Mouse (Mus musculus) heart, embryonic 15.5 days (tissue): ENCODE measurements around the gene Mrps17. TPM values are rescaled to one million over a fixed set of nuclear protein-coding genes. Genes with fewer than 3 reads are reported as not detected.
A peak's percentile ranks its signal among the peaks of the same experiment; 100 is the strongest.
"Not testable (repeated sequence)": the region's sequence is repeated elsewhere in the genome, so short reads cannot be mapped to it uniquely, and the experiment has no call there.

ENCODE experiments used
- ATAC-seq: fragments of 200-750 bp; cut with Nextera tagmentation; replicated peaks from 2 replicates; pipeline ENCODE4 v1.8.0; 2017; ENCODE audit warnings: low read depth, moderate TSS enrichment; ENCODE audit not compliant: insufficient number of reproducible peaks, insufficient read depth, low FRiP score
- H3K27ac ChIP-seq: fragments of 300-500 bp; sonication (generic); 2 replicates; pipeline ENCODE4 v1.5.1; 2015; ENCODE audit warnings: mild to moderate bottlenecking, inconsistent platforms
- H3K27me3 ChIP-seq: fragments of 300-500 bp; sonication (generic); 2 replicates; pipeline ENCODE4 v1.6.1; 2015; ENCODE audit warnings: inconsistent platforms
- H3K36me3 ChIP-seq: fragments of 300-500 bp; sonication (generic); 2 replicates; pipeline ENCODE4 v1.6.1; 2015; ENCODE audit warnings: mild to moderate bottlenecking, inconsistent platforms
- H3K4me1 ChIP-seq: fragments of 300-500 bp; sonication (generic); replicated peaks from 2 replicates; pipeline ENCODE4 v1.6.1; 2015; ENCODE audit warnings: inconsistent platforms
- H3K4me2 ChIP-seq: fragments of 300-500 bp; sonication (generic); 2 replicates; pipeline ENCODE4 v1.6.1; 2015; ENCODE audit warnings: inconsistent platforms, mild to moderate bottlenecking, moderate library complexity
- H3K4me3 ChIP-seq: fragments of 300-500 bp; sonication (generic); 2 replicates; pipeline ENCODE4 v1.5.1; 2015; ENCODE audit warnings: mild to moderate bottlenecking, inconsistent platforms
- H3K9ac ChIP-seq: fragments of 300-500 bp; sonication (generic); 2 replicates; pipeline ENCODE4 v1.6.1; 2015; ENCODE audit warnings: mild to moderate bottlenecking, inconsistent platforms
- H3K9me3 ChIP-seq: fragments of 300-500 bp; sonication (generic); replicated peaks from 2 replicates; pipeline ENCODE4 v1.6.1; 2016; ENCODE audit warnings: inconsistent platforms
- WGBS: fragments of 180-500 bp; shearing (Covaris S2); methylation state at CpG from one replicate; pipeline ENCODE4 v1.1.7; 2015; ENCODE audit warnings: mixed read lengths; 5-methylcytosine and 5-hydroxymethylcytosine counted together
- polyA plus RNA-seq: library from polyadenylated mRNA; unstranded; fragments of >200 nt; fragmentation: Nextera tagmentation; extraction: Ambion mirVana; gene quantifications from 2 replicates; pipeline ENCODE4 v1.2.1, GENCODE M21; 2015

Gene Mrps17
- polyA plus RNA-seq: 152 and 157 TPM in 2 replicates

- peak; percentile 95 for ATAC-seq
- under 1% methylated on average over 33 of the region's 33 CpGs for WGBS
- Histone ChIP-seq H3K27ac (peak within 1 kb of the TSS; percentile 72), H3K9me3 (no peaks in the 10 kb centered on the region), H3K9ac (peak within 1 kb of the TSS; percentile 83), H3K4me2 (peak within 1 kb of the TSS; percentile 84), H3K4me1 (peaks cover 8% of the 10 kb centered on the region), H3K36me3 (peaks cover 34% of the 10 kb centered on the region), H3K27me3 (no peaks in the 10 kb centered on the region), H3K4me3 (peak within 1 kb of the TSS; percentile 94)
These were observed at the start of gene Mrps17 for GRCm38 (mm10) chr5:129715326-129715861. TSS of gene Mrps17 (plus strand) at chr5:129715497.

GRCm38 (mm10) chr5:129666271-129666909, 48.9 kb upstream of the Mrps17 start:
- H3K9me3 ChIP-seq: no peaks in the 10 kb centered on the region
- no peak overlapping the region for H3K4me3 ChIP-seq
- H3K27ac ChIP-seq: no peak overlapping the region
- no peaks in the 10 kb centered on the region for H3K36me3 ChIP-seq
- no peaks in the 10 kb centered on the region for H3K27me3 ChIP-seq
- ATAC-seq: no peak
- WGBS: 87% methylated on average over 10 of the region's 10 CpGs
- H3K9ac ChIP-seq: no peak overlapping the region
- H3K4me1 ChIP-seq: peaks cover 6% of the 10 kb centered on the region
- H3K4me2 ChIP-seq: no peak overlapping the region

DNA sequence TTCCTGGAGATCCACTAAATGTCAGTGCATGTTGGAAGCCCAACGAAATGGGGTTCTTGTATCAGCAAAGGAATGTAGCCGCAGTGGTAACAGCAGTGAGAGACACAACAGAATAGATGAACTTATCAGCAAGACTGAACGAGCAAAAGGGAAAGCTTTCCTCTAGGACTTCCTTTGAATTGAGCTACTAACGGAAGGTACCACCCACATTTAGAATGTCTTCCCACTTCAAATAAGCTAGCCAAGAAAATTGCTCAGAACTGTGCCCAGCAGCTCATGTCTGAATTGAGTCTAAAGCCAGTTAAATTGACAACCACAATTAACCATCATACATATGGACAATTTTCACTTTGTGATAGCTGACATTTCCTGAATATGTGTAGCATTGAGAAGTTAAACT, 47.4 kb upstream of the Mrps17 start:
- Histone ChIP-seq H3K9ac (no peak overlapping the region), H3K4me3 (no peak overlapping the region), H3K4me2 (no peak overlapping the region), H3K9me3 (no peaks in the 10 kb centered on the region), H3K36me3 (no peaks in the 10 kb centered on the region), H3K27ac (no peak overlapping the region), H3K4me1 (peaks cover 6% of the 10 kb centered on the region), H3K27me3 (no peaks in the 10 kb centered on the region)
- WGBS: 77% methylated on average over 4 of the region's 4 CpGs
- no peak for ATAC-seq

DNA sequence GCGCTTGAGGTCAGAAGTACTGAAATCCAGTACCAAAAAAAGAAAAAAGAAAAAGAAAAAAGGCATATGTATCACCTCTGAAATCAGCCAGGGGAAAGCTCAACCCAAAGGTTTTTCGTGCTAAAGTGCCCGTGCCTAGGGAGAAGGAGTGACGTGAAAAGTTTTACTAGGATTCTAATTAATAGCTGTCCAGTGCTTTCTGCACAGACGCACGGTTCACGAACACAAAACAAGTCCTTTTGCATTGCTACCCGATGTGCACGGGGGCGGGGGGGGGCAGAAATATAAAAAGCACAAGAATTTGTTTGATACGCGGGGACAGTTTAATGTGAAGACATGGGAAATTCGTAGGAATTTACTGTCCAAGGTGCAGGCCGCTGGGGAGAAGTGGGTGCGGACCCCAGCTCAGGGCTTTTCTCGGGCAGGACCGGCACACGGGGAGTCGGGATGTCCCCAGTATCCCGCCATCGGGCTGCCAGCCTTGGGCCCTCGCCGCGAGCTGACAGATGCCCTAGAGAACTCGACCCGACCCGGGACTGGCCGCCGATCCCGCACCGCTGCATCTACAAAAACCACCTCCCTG, 45.8 kb upstream of the Mrps17 start:
- Histone ChIP-seq H3K36me3 (no peaks in the 10 kb centered on the region), H3K27me3 (no peaks in the 10 kb centered on the region), H3K4me1 (peaks cover 6% of the 10 kb centered on the region), H3K27ac (peak overlapping the region; percentile 61), H3K9me3 (peaks cover 5% of the 10 kb centered on the region), H3K9ac (peak overlapping the region; percentile 87), H3K4me3 (peak overlapping the region; percentile 73), H3K4me2 (peak overlapping the region; percentile 71)
- WGBS: under 1% methylated on average over 31 of the region's 31 CpGs
- no peak; the same call in 1 of the 2 replicates for ATAC-seq

- Histone ChIP-seq H3K36me3 (no peaks in the 10 kb centered on the region), H3K4me3 (peak within 1 kb of the TSS; percentile 73), H3K4me2 (peak within 1 kb of the TSS; percentile 71), H3K9ac (peak within 1 kb of the TSS; percentile 87), H3K9me3 (peaks cover 5% of the 10 kb centered on the region), H3K27ac (peak within 1 kb of the TSS; percentile 61), H3K27me3 (no peaks in the 10 kb centered on the region), H3K4me1 (peaks cover 6% of the 10 kb centered on the region)
- WGBS: 2% methylated on average over 23 of the region's 23 CpGs
- ATAC-seq: peak; percentile 80
These were observed 45.2 kb upstream of the Mrps17 start, which contains the start of gene Zfp11 for GRCm38 (mm10) chr5:129670036-129670458. TSS of gene Zfp11 (minus strand) at chr5:129670099.

DNA sequence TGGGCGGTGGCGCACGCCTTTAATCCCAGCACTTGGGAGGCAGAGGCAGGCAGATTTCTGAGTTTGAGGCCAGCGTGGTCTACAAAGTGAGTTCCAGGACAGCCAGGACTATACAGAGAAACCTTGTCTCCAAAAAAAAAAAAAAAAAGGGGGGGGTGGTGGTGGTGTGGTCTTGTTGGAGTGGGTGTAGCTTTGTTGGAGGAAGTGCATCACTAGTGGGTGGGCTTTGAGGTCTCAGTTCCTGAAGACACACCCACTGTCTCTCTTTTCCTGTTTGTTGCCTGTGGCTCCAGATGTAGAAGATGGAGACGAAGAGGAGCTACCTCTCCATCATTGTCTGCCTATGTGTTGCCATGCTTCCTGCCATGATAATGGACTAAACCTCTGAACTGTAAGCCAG, 30.2 kb upstream of the Mrps17 start:
- H3K36me3 ChIP-seq, H3K4me2 ChIP-seq, H3K9ac ChIP-seq, H3K27me3 ChIP-seq, H3K9me3 ChIP-seq, ATAC-seq, H3K27ac ChIP-seq, H3K4me1 ChIP-seq, H3K4me3 ChIP-seq: not testable (repeated sequence)
- WGBS: 93% methylated on average over 5 of the region's 5 CpGs

- Histone ChIP-seq H3K36me3 (no peaks in the 10 kb centered on the region), H3K4me3 (no peak overlapping the region), H3K4me2 (no peak overlapping the region), H3K4me1 (no peaks in the 10 kb centered on the region), H3K9me3 (no peaks in the 10 kb centered on the region), H3K27me3 (no peaks in the 10 kb centered on the region), H3K27ac (no peak overlapping the region), H3K9ac (no peak overlapping the region)
- WGBS: 48% methylated on average over 7 of the region's 7 CpGs
- no peak for ATAC-seq
These were observed 27.7 kb upstream of the Mrps17 start for GRCm38 (mm10) chr5:129687621-129688020.

DNA sequence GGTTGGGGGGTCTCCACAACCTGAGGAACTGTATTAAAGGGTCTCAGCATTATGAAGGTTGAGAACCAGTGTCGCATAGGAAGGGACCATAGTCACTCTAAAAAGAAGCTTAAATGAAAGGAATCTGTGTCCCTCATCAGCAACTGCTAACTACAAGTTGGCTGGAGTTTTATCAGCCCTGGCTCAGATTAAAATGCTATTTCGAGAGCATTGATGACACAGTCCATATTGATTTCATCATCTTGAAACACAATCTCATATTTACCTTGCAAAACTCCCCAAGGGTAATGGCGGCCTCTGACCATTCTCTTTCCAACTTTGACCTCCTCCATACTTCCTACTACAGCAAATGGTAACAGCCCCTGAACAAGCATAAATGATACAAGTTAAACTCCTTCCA, 24.8 kb upstream of the Mrps17 start:
- 72% methylated on average over 3 of the region's 3 CpGs for WGBS
- Histone ChIP-seq H3K27ac (no peak overlapping the region), H3K4me3 (no peak overlapping the region)

DNA sequence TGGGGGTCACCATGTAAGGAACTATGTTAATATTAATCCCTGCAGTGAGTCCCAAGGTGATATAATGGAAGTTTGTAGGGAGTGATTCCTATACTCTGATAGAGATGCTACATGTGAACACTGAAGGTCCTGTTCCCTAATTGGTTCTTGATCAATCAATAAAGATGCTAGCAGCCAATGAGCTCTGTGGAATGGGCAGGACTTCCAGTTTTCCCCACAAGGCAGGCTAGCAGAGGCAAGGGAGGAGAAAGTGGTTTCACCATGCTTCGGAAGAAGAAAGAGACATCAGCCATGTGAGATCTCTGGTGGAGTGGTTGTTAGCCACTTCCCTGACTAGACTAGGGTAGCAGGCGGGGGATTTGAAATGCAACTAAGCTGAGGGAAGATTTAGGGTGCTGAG, 14.8 kb upstream of the Mrps17 start:
- H3K4me1 ChIP-seq: no peaks in the 10 kb centered on the region
- no peaks in the 10 kb centered on the region for H3K36me3 ChIP-seq
- no peak overlapping the region for H3K27ac ChIP-seq
- no peaks in the 10 kb centered on the region for H3K9me3 ChIP-seq
- H3K4me3 ChIP-seq: no peak overlapping the region
- H3K9ac ChIP-seq: no peak overlapping the region
- WGBS: 24% methylated on average over 2 of the region's 2 CpGs
- ATAC-seq: no peak
- H3K27me3 ChIP-seq: 0 out of 2 replicates have a peak, but pooled peaks cover 12% of the 10 kb centered on the region
- H3K4me2 ChIP-seq: no peak overlapping the region

More for the DNA sequence above, 24.8 kb upstream of the Mrps17 start:
- Histone ChIP-seq H3K27me3 (no peaks in the 10 kb centered on the region), H3K4me2 (no peak overlapping the region), H3K9me3 (no peaks in the 10 kb centered on the region), H3K4me1 (no peaks in the 10 kb centered on the region), H3K36me3 (no peaks in the 10 kb centered on the region), H3K9ac (no peak overlapping the region)
- ATAC-seq: no peak

GRCm38 (mm10) chr5:129701706-129702105, 13.6 kb upstream of the Mrps17 start:
- Histone ChIP-seq H3K9me3 (no peaks in the 10 kb centered on the region), H3K27me3 (0 out of 2 replicates have a peak, but pooled peaks cover 12% of the 10 kb centered on the region), H3K4me3 (no peak overlapping the region), H3K36me3 (no peaks in the 10 kb centered on the region), H3K4me1 (no peaks in the 10 kb centered on the region), H3K4me2 (no peak overlapping the region), H3K27ac (no peak overlapping the region), H3K9ac (no peak overlapping the region)
- WGBS: 73% methylated on average over 1 of the region's 1 CpGs
- no peak for ATAC-seq

GRCm38 (mm10) chr5:129703368-129703767, 11.9 kb upstream of the Mrps17 start:
- Histone ChIP-seq H3K9ac (no peak overlapping the region), H3K4me2 (no peak overlapping the region), H3K9me3 (no peaks in the 10 kb centered on the region), H3K27ac (no peak overlapping the region), H3K4me1 (no peaks in the 10 kb centered on the region), H3K27me3 (0 out of 2 replicates have a peak, but pooled peaks cover 12% of the 10 kb centered on the region), H3K36me3 (no peaks in the 10 kb centered on the region), H3K4me3 (no peak overlapping the region)
- ATAC-seq: no peak
